Mouse (Mus musculus) erythroblast, embryonic 14.5 days (primary cell): Measurements from ENCODE around the gene Cep41.

Source experiments
- GATA1 ChIP-seq: IDR thresholded peaks from 2 replicates; pipeline ENCODE4 v1.6.1; 2012; ENCODE audit warnings: low read length, inconsistent platforms, mixed read lengths
- TAL1 ChIP-seq: IDR thresholded peaks from 3 replicates; pipeline ENCODE4 v1.6.1; 2012; ENCODE audit warnings: low read length, inconsistent platforms, mixed read lengths

DNA sequence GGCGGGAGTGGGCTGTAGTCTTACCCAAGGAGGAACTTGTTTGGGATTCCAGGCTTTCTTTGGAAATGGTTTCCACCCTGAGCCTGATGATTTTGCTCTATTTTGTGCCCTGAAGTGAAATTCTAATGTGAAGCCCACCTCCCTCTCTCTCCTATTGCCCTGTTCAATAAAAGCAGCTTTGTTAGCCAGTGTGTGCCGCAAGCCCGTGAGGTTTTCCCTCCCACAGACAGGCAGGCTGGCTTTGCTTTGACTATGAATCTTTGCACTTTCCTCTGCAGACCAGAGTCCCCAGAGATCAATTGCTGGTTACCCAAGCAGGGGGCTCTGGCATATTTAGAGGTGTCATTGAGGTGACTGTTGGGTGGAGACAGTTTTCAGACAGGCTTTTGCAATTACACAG is 49.1 kb downstream of the Cep41 start:
- TF ChIP-seq GATA1 (no peak), TAL1 (no peak)
